Mouse (Mus musculus) spleen, postnatal 10 days (tissue): ENCODE data around the gene Sestd1.

Source experiments
- DNase-seq, 2 experiments: peaks; one replicate each; pipeline ENCODE4 v3.0.0; 2021 to 2022; ENCODE audit warnings: low spot score in 2 of 2

Sestd1 gene

DNA sequence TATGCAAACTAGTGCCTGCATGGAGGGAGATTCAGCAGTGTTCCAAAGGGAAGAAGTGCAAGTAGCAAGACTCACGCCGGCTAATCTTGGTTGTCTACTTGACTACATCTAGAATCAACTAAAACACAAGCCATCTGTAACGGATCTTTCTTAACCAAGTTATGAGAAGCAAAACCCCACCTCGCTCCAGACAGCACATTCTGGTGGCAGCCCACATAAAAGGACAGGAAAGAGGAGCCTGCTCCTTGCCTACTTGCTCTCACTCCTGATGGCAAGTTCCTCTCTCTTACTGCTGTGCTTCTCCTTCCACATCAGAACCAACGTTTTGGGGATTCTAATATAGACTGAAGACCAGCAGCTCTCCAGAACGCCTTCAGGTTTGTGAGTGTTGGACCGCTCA, 9.6 kb downstream of the Sestd1 start:
- no peak for DNase-seq

DNA sequence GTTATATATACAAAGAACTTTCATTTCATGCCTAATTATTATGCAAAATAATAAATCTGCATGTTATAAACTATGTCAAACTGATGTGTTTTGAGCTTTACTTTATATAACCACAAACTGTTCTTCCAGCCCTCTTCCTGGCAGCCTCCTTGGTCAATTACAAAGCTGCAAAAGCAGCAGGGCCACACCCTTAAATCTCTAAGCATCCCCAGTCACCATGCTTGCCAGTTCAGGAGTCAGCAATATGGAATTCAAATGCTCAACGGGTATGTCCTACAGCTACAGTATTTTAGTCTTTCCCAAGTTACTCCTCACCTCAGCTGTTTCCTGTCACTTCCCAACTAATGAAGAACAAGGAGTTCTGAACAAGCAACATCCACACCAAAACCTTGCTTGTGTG, 10.3 kb downstream of the Sestd1 start:
- DNase-seq = no peak

DNA sequence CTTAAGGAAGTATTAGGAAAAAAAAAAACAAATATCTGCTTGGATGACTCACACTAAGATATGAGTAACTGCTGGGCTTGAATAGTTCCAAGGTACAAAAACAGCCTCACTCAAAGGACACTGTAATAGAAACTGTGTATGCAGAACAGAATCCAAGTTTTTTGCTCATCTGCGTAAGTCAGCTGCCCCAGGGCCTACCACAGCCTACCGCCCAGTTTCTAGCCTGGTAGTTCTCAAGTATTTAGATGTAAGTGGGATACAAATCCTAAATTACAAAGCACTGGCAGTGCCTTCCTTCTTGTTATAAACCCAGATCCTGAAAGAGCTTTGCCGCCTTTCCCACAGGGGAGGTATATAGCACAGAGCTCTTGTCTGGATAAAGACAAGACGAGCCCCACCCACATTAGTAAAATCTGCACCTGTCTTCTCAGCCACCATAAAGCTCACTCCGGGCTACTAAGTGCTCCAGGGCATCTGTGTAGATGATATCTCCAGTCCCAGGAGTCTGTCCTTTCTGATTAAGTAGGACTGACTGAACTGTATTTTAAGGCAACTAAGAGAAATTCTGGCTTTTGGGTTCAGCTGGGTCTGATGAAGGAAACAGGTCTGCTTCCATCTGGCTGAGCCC, 11.7 kb downstream of the Sestd1 start:
- no peak for DNase-seq

DNA sequence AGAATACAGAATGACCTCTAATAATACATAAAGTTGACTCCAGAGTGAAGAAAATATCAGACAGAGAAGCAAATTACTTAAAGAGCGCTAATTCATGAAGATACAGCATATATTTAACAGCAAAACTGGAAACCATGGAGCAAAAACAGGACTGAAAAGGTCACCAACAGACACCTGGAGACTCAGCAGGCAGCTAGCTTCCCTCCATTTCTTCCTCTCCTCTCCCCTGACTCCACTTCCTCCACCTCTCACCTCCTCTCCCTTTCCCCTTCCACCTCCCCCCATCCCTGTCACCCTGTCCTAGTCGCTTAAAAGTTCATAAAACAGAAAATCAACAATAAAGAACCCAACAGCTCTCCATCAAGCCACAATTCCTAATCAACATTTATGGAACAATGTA, 13.5 kb downstream of the Sestd1 start:
- DNase-seq = no peak

DNA sequence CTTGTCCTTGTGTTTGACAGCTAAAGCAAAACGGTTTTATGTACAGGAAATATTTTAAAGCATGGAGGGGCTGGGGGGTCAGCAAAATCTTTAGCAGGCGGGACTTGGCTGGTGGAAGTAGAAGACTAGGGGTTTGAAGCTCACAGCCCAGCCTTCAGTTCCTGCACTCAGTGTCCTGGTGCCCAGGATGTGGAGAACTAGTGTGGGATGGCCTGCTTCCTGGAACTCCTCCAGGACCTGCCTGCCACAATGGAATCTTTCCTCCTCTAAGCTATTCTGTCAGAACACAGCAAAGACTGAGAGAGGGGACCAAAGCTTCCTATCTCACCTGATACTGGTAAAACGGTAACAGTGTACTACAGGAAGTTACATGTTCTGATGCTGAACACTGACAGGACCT, 14.4 kb downstream of the Sestd1 start:
- DNase-seq = no peak

DNA sequence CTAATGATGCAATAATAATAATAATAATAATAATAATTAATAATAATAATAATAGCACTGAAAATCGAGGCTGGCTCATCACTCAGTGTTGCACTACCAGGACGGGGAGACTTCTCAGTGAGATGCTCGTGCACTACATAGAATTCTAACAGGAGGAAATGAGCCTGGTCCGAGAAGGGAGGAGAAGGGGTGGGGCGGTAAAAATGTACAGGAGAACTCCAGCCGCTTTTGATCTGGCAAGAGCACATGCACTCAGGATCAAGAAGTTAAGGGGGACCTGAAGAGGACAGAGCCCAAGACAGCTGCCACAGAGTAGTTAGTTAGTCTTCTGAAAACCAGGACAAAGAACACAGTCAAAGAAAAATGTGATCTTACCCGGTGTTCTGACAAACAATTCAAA, 15.1 kb downstream of the Sestd1 start:
- DNase-seq = no peak

DNA sequence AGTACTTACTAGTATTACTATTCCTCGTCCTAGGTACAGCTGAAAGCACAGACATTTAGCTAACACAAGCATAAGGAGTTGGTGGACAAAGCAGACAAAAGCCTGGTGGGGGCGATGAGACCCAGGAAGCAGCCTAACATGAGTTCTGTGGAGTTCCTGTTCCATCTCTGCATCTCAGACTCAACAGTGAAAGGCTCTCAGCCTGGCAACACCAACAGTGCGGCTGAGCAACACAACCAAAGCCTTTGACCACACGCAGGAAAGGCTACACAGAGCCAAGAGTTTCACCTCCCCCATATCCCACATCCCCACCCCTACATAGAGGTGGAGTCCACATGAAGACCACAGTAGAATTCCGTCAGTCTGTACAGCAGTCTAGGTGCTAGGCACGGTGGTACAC, 15.8 kb downstream of the Sestd1 start:
- DNase-seq = no peak

DNA sequence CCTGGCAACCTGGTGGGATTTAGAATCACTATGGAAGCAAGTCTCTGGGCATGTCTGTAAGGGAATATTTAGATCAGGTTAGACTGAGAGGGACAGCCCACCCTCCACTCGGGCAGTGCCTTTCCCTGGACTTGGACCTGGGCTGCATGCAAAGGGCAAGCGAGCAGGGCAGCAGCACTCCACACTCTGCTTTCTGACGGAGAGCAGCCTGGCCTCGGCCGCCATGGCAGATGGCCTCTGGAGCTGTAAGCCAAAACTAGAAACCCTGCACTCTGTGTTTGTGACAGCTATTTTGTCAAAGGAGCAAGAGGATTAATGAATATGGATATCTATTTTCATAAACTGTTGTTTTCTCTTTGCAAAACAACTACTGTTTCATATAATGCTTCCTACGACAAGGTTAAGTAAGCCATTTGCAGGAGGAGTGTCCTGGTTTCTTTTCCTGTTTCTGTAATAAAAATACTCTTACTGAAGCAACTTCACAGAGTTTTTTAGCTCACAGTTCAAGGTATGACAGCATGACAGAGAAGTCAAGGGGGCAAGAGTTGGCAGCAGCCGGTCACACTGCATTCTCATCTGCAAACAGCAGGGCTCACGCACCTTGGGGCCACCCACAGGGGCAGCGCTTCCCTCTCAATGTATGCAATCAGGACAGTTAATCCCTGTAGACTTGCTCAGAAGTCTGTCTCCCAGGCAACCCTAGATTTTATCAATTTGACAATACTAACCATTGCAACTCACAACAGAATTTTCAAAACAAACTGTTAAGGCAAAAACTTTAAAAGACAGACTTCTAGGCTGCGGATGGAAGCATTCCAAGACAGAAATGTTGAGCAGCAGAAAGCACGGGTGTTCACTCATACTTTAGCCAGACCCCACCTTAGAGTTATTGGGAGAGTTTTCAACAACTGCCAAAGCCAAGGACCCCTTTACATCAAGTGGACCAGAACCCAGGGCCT, 16.6 kb downstream of the Sestd1 start:
- no peak for DNase-seq

DNA sequence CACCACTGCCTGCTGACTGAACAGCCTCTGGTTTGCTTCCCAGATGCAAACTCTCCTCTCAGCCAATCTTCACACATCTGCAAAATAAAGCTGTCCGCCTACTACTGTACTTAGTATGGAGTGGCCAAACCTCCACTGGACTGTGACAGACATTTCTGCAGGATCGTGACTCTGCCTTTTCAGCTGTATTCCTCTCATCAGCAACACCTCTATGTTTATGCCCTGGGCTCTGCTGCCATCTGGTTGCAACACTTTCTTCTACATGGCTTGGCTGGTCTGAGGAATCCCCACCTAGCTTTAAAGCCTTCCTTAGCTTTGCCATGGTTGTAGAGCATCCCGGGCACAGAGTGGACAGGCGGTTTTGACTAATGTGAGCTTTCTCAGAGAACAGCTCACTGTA, 20.3 kb downstream of the Sestd1 start:
- DNase-seq = no peak

DNA sequence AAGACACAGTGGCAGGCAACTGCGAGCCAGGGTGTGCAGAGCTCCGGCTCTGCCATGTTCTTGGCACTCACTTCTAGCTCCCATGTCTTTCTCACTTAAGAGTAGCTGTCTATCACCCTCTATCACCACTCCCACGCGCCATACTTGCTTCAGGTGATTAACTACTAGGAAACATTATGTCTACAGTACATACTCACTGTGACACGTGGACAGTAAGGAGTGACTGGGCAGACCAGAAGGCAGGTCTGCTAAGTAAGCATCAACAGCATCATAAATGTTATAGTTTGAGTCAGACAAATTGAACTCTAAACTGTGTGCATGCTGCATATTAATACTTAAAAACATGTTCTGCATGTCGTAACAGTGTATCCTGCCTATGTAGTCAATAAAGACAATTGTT, 27.2 kb downstream of the Sestd1 start:
- no peak for DNase-seq

DNA sequence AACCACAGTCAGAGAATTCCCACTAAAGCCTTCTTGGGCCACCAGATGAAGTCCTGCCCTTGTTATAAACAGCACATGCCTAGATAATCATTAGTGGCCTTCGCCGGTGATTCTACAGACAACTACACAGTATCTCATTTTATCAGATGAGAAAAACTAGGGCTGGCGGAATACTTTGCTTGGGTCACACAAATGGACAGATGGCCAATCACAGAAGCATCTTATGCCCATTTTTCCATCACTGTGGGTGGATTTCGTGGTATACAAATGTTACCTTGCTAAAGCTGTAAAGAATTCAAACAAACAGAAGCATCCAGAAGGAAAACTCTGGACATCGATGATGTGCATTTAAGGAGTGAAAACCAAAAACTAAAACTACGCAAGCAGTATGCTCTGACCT, 28.7 kb downstream of the Sestd1 start:
- DNase-seq = no peak

DNA sequence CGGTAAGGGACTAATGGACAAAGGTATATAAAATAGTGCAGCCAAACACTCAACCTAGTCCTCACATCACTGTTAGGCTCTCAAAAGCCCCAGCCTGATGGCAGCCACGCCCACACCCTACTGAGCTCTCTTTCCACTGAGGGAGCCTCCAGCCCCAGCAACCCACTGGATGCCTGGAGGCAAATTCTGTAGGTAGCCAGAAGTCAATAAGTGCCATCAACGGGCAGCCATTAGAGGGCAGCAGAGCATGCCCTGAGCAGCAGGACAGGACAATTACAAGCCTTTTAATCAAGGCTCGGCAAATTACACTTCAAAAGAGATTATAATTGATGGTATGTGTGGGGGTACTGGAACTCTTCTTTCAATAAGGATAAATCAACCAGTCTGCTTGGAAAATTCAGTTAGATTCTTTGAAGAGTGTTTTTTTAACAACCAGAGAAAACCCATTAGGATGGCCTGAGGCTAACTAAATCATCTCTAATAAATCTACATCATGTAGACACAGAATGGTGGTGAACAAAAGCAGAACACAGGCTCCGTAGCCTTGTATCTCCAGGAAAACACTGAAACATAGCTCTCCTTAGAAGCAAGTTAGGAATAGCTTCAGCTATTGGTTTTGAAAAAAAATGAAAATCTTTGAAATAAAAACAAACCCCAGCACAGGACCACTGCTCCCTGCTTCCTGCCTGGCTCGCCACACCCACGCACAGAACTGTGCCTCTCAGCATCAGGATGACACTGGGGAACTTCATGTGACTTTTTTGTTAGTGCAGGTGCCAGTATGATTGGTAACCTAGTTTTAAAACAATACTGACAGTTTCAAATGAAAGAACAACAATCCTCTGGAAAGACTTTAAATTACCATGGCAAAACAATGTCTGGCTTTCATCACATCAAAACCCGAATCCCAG, 30.4 kb downstream of the Sestd1 start:
- peak in 1 of 2 experiments; percentile 32 for DNase-seq

DNA sequence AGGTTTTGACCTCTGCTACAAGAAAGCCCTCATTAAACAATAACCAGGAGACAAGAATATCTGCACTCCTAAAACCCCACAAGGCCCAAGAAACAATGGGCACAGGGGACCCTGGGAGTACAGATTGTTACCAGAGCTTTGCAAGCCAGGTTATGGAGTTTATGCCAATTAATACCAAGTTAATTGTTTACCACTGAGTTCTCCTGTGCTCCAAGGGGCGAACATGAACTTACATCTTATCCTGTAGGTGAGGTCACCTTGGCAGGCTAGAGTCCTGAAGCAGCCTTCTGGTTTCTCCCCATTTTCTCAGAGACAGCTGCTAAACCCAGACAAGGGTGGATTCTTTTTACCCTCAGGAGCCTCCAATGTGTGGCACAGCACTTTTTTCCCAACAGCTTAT, 32.0 kb downstream of the Sestd1 start:
- no peak for DNase-seq

DNA sequence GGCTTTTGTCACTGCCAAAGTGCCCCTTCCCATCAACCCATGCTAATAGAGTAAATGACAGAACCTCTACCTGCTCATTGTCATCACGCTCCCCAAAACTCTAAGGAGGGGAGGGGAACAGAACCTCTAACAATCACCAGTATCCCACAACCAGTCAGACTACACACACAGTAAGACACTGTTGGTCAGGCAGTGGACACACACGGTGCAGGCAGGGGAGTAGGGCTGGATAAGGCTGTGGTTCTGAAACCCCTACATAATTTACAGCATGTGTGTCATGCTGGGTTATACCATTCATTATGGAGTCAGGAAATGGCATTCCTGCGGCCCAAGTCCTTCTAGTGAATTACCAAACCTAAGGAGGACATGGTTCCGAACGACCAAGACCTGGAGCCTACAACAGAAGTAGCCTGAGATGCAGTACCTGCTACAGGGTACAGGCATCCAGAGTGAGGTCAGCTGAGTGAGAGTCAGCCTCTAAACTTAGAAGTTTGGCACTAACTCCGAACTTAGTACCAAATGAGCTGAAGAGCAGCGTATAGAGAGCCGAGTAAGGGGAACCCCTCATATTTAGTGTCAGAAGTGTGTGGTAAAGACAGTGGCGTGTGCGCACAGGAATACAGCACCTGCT, 33.1 kb downstream of the Sestd1 start:
- no peak for DNase-seq

DNA sequence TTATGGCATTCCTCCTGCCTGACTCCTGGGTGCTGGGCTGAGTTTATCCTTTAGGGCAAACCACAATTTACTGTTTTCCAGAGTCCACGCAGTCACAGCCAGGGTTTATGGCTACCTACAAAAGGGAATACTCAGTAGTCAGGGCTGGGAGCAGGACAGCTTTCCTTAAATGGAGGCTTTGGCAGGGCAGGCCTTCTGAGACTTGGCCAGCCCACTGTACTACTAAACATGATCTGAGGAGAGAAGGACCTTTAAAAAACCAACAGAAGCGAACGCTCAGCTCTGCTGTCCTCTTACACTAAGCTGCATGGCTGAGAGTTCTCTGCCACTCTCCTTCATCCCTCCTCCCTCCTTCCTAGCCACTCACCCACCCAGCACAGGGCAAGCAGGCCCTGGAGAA, 34.6 kb downstream of the Sestd1 start:
- DNase-seq = no peak

DNA sequence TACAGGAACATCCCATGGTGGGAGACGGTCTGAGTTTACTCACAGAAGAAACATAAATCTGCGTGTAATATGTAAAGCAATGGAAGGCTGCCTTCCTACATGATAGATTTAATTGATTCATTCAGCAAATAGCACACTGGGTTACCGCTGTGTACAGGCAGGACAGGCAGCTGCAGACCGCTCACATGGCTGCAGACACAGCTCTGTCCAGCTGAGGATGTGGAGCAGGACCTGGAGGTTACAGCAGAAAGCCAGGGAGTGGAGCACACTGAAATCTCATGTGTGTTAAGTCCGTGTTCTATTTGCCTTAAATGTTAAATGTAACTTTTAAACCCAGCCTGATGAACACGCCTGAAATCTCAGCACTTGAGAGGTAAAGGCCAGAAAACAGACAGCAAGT, 38.1 kb downstream of the Sestd1 start:
- DNase-seq = no peak

DNA sequence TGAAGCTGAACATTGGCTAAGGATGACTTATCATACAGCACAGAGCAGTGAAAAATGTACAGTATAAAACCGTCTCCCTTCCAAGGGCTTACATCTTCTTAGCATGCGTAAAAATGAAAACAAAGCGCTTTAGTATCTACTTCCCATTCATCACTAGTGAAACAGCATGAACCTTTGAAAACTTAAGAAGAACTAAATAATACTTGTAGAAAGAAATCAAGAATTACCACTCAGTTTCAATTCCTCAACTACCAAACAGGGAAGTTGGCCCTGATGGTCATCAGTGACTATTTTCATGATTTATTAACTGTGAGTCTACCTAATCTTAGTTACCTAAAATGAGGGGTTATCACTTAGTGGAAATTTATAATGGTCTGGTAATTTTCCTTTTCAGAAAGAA, 41.8 kb downstream of the Sestd1 start:
- DNase-seq = no peak

DNA sequence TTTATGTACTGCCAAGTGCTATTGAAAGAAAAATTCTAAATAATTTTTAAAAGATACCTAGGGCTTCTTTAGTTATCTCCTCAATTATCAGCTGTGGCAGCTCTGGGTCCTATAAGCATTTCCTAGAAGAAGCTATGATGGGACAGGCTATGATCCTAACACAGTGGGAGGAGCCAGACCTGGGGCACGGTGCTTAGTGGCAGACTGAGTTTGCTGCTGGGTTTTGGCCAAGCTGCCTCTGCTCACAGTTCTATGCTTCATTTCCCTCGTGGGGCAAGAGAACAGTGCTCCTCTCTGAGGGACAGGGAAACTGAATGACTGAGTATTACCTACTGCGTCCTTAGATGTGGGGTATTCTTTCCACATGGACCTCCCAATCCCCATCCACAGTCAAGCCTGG, 42.3 kb downstream of the Sestd1 start:
- no peak for DNase-seq

DNA sequence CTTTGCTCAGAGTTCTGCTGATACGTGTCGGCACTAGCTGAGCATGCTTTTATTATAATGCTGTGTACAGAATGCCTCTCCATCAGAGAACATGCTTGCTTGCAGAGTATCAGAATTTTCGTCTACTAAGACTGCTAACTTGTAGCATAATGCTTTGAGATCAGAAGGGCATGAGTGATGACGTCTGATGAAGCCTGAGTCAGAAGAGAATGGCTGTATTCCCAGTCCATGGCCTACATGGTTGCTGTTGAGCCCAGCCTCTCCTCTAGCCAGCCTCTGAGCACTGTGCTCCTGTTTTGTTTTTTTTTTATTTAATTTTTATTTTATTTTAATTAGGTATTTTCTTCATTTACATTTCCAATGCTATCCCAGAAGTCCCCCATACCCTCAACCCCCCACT, 43.5 kb downstream of the Sestd1 start:
- DNase-seq = no peak

DNA sequence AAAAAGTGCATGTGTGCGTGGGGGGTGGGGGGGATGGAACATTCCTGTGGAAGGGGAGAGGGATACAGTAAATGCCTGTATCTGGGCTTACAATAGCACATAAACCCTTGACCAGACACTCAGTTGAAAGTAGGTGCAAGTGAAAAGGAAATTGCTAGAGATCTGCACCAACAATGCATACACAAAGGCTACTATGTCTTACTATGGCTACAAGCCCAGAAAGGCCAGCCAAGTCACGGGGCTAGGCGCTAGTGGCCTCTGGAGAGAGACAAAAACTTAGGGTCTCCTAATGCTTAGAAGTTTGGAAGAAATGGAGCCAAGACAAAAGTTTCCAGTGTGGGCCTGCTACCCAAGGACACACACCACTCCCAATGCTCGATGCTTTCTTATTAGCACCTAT, 44.5 kb downstream of the Sestd1 start:
- DNase-seq = no peak

DNA sequence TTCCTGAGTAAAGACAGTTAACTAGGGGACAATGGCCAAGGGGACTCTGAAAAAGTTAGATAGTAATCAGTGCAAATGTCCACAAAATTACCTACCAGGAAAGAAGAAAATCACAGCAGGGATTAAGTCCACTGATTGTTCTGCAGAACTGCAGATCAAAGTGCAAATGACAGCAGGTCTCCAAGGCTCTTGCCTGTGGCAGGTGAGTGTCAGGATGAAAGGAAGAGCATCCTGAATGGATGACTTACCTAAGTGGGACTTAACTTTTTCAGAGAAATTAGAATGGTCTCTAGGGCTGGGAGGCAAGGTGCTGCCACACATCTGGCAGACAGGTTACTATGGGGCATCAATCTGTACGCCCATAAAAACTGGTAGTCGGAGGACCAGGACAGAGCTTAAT, 47.8 kb downstream of the Sestd1 start:
- no peak for DNase-seq

DNA sequence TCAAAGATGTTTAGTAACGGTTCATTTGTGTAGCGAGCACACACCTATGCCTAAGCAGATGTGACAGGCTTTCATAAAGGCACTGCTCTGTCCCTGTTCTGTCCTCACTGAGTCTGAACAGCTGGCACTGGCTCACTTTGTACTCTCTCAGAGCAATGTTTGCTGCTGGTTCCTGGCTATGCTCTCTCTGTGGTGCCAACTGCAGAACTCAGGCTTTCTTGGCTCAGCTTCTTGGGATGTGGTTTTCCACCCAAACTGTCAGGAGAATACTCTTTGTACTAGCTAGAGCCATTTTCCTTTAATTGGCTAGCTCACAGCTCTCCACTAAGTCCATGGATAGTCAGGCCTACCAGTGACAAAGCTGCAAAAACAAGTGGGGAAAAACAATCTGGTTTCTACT, 59.4 kb downstream of the Sestd1 start:
- no peak for DNase-seq
